Mouse (Mus musculus) bone marrow, adult 2 months (tissue): ENCODE data around the gene Zfp319.

Experiments
- CTCF ChIP-seq: fragments of 200-500 bp; IDR thresholded peaks from 2 replicates; pipeline ENCODE4 v1.5.1; 2011; ENCODE audit warnings: low read length, control low read depth; ENCODE audit not compliant: control insufficient read depth, insufficient read depth
- POLR2A ChIP-seq: fragments of 200-500 bp; IDR thresholded peaks from 2 replicates; pipeline ENCODE4 v1.6.1; 2011; ENCODE audit warnings: low read depth, mild to moderate bottlenecking, control low read depth, low read length, borderline replicate concordance; ENCODE audit not compliant: control insufficient read depth

GRCm38 (mm10) chr8:95361016-95361341, 29.2 kb upstream of the Zfp319 start:
- TF ChIP-seq CTCF (no peak), POLR2A (no peak)
